Mouse (Mus musculus): ENCODE measurements around the gene Itpr2.

DNA sequence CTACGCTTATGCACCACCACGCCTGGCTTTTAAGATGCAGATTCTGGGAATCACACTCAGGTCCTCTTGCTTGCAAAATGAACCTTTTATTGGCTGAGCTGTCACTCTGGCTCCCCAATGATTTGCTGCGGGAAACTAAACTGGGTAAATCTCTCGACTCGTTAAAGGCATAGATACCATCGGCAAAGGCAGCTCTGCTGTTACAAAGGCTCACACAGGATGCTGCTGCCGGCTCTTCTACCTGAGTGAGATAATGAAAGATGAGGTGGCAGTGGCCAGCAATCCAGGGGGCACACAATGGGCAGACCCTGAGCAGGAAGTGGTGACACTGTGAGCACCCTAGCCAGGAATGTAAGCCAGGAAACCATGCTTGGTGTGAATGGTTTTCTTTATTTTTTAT, 373.0 kb downstream of the Itpr2 start:
- no peak for TF ChIP-seq POLR2A (IDR thresholded peaks at IDR 0.05; ENCODE audit: low read depth, low read length)
- TF ChIP-seq CTCF (IDR thresholded peaks at IDR 0.05; ENCODE audit: extremely low read depth, insufficient read depth, insufficient read length, insufficient replicate concordance) = no peak
